Mouse (Mus musculus) spleen, postnatal 14 days (tissue): ENCODE results near the gene Trex1.

Experiments used
- DNase-seq, 2 experiments: peaks; one replicate each; pipeline ENCODE4 v3.0.0; 2021 to 2022; ENCODE audit warnings: low spot score in 2 of 2

Trex1 gene

GRCm38 (mm10) chr9:109016973-109017604 lies 42.4 kb downstream of the Trex1 start:
- no peak for DNase-seq

- DNase-seq: no peak
Measured at GRCm38 (mm10) chr9:109015397-109015796, 44.1 kb downstream of the Trex1 start.

GRCm38 (mm10) chr9:109010316-109010690 lies 49.2 kb downstream of the Trex1 start:
- DNase-seq: no peak

GRCm38 (mm10) chr9:109009636-109010315 lies 49.8 kb downstream of the Trex1 start:
- no peak for DNase-seq

- DNase-seq: no peak
Measured at GRCm38 (mm10) chr9:109008994-109009635, 50.4 kb downstream of the Trex1 start.

GRCm38 (mm10) chr9:109008081-109008480 lies 51.5 kb downstream of the Trex1 start:
- no peak for DNase-seq
